Mouse (Mus musculus) splenic B cell, adult 2 months (primary cell): Measurements from ENCODE around the gene Minar1.

Source experiments
- DNase-seq: peaks from one replicate; pipeline ENCODE4 v3.0.0-alpha.2; 2011; ENCODE audit warnings: low read depth, low spot score
- H3K27me3 ChIP-seq: 2 replicates; pipeline ENCODE4 v1.6.1; 2012; ENCODE audit warnings: mild to moderate bottlenecking, low read length, moderate library complexity, mixed read lengths; ENCODE audit not compliant: control insufficient read depth, poor library complexity, insufficient read depth, severe bottlenecking
- H3K36me3 ChIP-seq: 2 replicates; pipeline ENCODE4 v1.6.1; 2012; ENCODE audit warnings: mild to moderate bottlenecking, low read length, moderate library complexity, mixed read lengths; ENCODE audit not compliant: control insufficient read depth, poor library complexity, insufficient read depth, severe bottlenecking

The Minar1 gene

GRCm38 (mm10) chr9:89623006-89623760 lies at the start of gene Minar1:
Gene Minar1 (minus strand): TSS chr9:89623125.
- no peaks in the 10 kb centered on the region for H3K36me3 ChIP-seq
- DNase-seq, result no peak
- no peaks in the 10 kb centered on the region; the same call in 1 of the 2 replicates for H3K27me3 ChIP-seq

- H3K27me3 ChIP-seq, result no peaks in the 10 kb centered on the region
- DNase-seq, result no peak
- H3K36me3 ChIP-seq, result no peaks in the 10 kb centered on the region
Observed at GRCm38 (mm10) chr9:89669878-89670277, 47.0 kb upstream of the Minar1 start.

GRCm38 (mm10) chr9:89667306-89667942 lies 44.5 kb upstream of the Minar1 start:
- no peak for DNase-seq
- Histone ChIP-seq H3K36me3 (no peaks in the 10 kb centered on the region), H3K27me3 (no peaks in the 10 kb centered on the region)

- Histone ChIP-seq H3K27me3 (no peaks in the 10 kb centered on the region), H3K36me3 (no peaks in the 10 kb centered on the region)
- no peak for DNase-seq
Observed at GRCm38 (mm10) chr9:89650913-89651312, 28.0 kb upstream of the Minar1 start.

- DNase-seq, result no peak
- Histone ChIP-seq H3K27me3 (no peaks in the 10 kb centered on the region), H3K36me3 (no peaks in the 10 kb centered on the region)
Observed at GRCm38 (mm10) chr9:89637453-89637852, 14.5 kb upstream of the Minar1 start.

- Histone ChIP-seq H3K27me3 (no peaks in the 10 kb centered on the region; the same call in 1 of the 2 replicates), H3K36me3 (no peaks in the 10 kb centered on the region)
- DNase-seq, result no peak
Observed at GRCm38 (mm10) chr9:89622296-89623005, 474 bp downstream of the Minar1 start.

- no peaks in the 10 kb centered on the region; the same call in 1 of the 2 replicates for H3K27me3 ChIP-seq
- H3K36me3 ChIP-seq, result no peaks in the 10 kb centered on the region
- no peak for DNase-seq
Observed at GRCm38 (mm10) chr9:89621750-89622149, 1.2 kb downstream of the Minar1 start.

- Histone ChIP-seq H3K27me3 (no peaks in the 10 kb centered on the region; the same call in 1 of the 2 replicates), H3K36me3 (no peaks in the 10 kb centered on the region)
- no peak for DNase-seq
Observed at GRCm38 (mm10) chr9:89620347-89620746, 2.6 kb downstream of the Minar1 start.

GRCm38 (mm10) chr9:89616946-89617345 lies 6.0 kb downstream of the Minar1 start:
- no peaks in the 10 kb centered on the region; the same call in 1 of the 2 replicates for H3K27me3 ChIP-seq
- DNase-seq, result no peak

GRCm38 (mm10) chr9:89610592-89610991 lies 12.3 kb downstream of the Minar1 start:
- no peaks in the 10 kb centered on the region; the same call in 1 of the 2 replicates for H3K27me3 ChIP-seq
- no peaks in the 10 kb centered on the region for H3K36me3 ChIP-seq
- DNase-seq, result no peak

More at GRCm38 (mm10) chr9:89616946-89617345, 6.0 kb downstream of the Minar1 start:
- no peaks in the 10 kb centered on the region for H3K36me3 ChIP-seq

GRCm38 (mm10) chr9:89607321-89607720 lies 15.6 kb downstream of the Minar1 start:
- no peaks in the 10 kb centered on the region; the same call in 1 of the 2 replicates for H3K27me3 ChIP-seq
- no peaks in the 10 kb centered on the region for H3K36me3 ChIP-seq
- DNase-seq, result no peak

GRCm38 (mm10) chr9:89606256-89606655 lies 16.7 kb downstream of the Minar1 start:
- no peak for DNase-seq
- H3K36me3 ChIP-seq, result no peaks in the 10 kb centered on the region
- H3K27me3 ChIP-seq, result no peaks in the 10 kb centered on the region; the same call in 1 of the 2 replicates

- H3K36me3 ChIP-seq, result no peaks in the 10 kb centered on the region
- no peak for DNase-seq
- H3K27me3 ChIP-seq, result no peaks in the 10 kb centered on the region
Observed at GRCm38 (mm10) chr9:89601891-89602290, 21.0 kb downstream of the Minar1 start.

GRCm38 (mm10) chr9:89600677-89601076 lies 22.2 kb downstream of the Minar1 start:
- no peak for DNase-seq
- Histone ChIP-seq H3K36me3 (no peaks in the 10 kb centered on the region), H3K27me3 (no peaks in the 10 kb centered on the region)

GRCm38 (mm10) chr9:89597071-89597470 lies 25.9 kb downstream of the Minar1 start:
- no peaks in the 10 kb centered on the region for H3K36me3 ChIP-seq
- H3K27me3 ChIP-seq, result no peaks in the 10 kb centered on the region
- no peak for DNase-seq
